Mouse (Mus musculus): ENCODE data around the gene Sfxn4.

- 0 out of 2 replicates have a peak, but pooled peaks have one; percentile 41 for TF ChIP-seq CTCF (IDR thresholded peaks at IDR 0.05; ENCODE audit: borderline replicate concordance, control insufficient read depth, extremely low read depth, insufficient read depth, low read length, poor library complexity)
- peak; percentile 77; the same call in 1 of the 2 replicates for TF ChIP-seq POLR2A (IDR thresholded peaks at IDR 0.05; ENCODE audit: control insufficient read depth, extremely low read depth, insufficient read depth, low read length, poor library complexity)
Observed at GRCm38 (mm10) chr19:60860868-60861700, at the start of gene Sfxn4.

Measured in thymus, adult 2 months (tissue).